Mouse (Mus musculus) small intestine, adult 2 months (tissue): ENCODE measurements around the gene Ehd2. TPM values are rescaled to one million over a fixed set of nuclear protein-coding genes. Genes with fewer than 3 reads are reported as not detected.
"Not testable (repeated sequence)": the region's sequence is repeated elsewhere in the genome, so short reads cannot be mapped to it uniquely, and the experiment has no call there.

Experiments used
- H3K27ac ChIP-seq: fragments of 200-500 bp; 2 replicates; pipeline ENCODE4 v1.5.1; 2012; ENCODE audit warnings: low read depth, low read length, control low read depth, inconsistent platforms; ENCODE audit not compliant: insufficient read depth
- H3K27me3 ChIP-seq: fragments of 200-500 bp; 2 replicates; pipeline ENCODE4 v1.6.1; 2012; ENCODE audit warnings: mild to moderate bottlenecking, moderate library complexity, low read length, inconsistent platforms; ENCODE audit not compliant: control insufficient read depth, insufficient read depth
- H3K36me3 ChIP-seq: fragments of 200-500 bp; 2 replicates; pipeline ENCODE4 v1.6.1; 2012; ENCODE audit warnings: mild to moderate bottlenecking, low read length, control low read depth, inconsistent platforms; ENCODE audit not compliant: control insufficient read depth, insufficient read depth
- H3K4me1 ChIP-seq: fragments of 200-500 bp; 2 replicates; pipeline ENCODE4 v1.6.1; 2012; ENCODE audit warnings: low read length, inconsistent platforms, mixed read lengths; ENCODE audit not compliant: control insufficient read depth, insufficient read depth, insufficient read length
- H3K4me3 ChIP-seq: fragments of 200-500 bp; 2 replicates; pipeline ENCODE4 v1.5.1; 2012; ENCODE audit warnings: low read depth, mild to moderate bottlenecking, control low read depth, inconsistent platforms, low read length, moderate library complexity
- CTCF ChIP-seq: fragments of 200-500 bp; IDR thresholded peaks from 2 replicates; pipeline ENCODE4 v1.5.1; 2012; ENCODE audit warnings: low read depth, mild to moderate bottlenecking, control low read depth, inconsistent platforms, low read length, moderate library complexity, mixed read lengths; ENCODE audit not compliant: insufficient replicate concordance, insufficient read length; ENCODE audit errors: extremely low read depth
- POLR2A ChIP-seq: fragments of 200-500 bp; IDR thresholded peaks from 2 replicates; pipeline ENCODE4 v1.6.1; 2012; ENCODE audit warnings: low read depth, mild to moderate bottlenecking, control low read depth, inconsistent platforms, low read length, moderate library complexity
- WGBS: fragments of 180-500 bp; shearing (Covaris S2); methylation state at CpG from one replicate; pipeline ENCODE4 v1.1.7; 2018; 5-methylcytosine and 5-hydroxymethylcytosine counted together
- polyA plus RNA-seq: library from polyadenylated mRNA; depleted of rRNA; stranded (reverse); fragments of >200 nt; gene quantifications from 2 replicates; pipeline ENCODE4 v1.2.3, GENCODE M21; 2012

Gene Ehd2
- polyA plus RNA-seq, 1 experiment: 14.5 TPM

GRCm38 (mm10) chr7:15920645-15921190 lies 46.6 kb downstream of the Ehd2 start:
- peaks cover 14% of the 10 kb centered on the region; the same call in 1 of the 2 replicates for H3K4me1 ChIP-seq
- 84% methylated on average over 6 of the region's 6 CpGs for WGBS
- H3K36me3 ChIP-seq: peaks cover 13% of the 10 kb centered on the region
- H3K4me3 ChIP-seq: peak overlapping the region; percentile 5; the same call in 1 of the 2 replicates
- H3K27me3 ChIP-seq: no peaks in the 10 kb centered on the region
- TF ChIP-seq POLR2A: no peak
- TF ChIP-seq CTCF: no peak
- no peak overlapping the region for H3K27ac ChIP-seq

- Histone ChIP-seq H3K27ac (no peak overlapping the region), H3K36me3 (peaks cover 13% of the 10 kb centered on the region), H3K27me3 (no peaks in the 10 kb centered on the region), H3K4me1 (peaks cover 14% of the 10 kb centered on the region; the same call in 1 of the 2 replicates), H3K4me3 (no peak overlapping the region)
- no peak for TF ChIP-seq POLR2A
- no peak for TF ChIP-seq CTCF
- WGBS: 89% methylated on average over 9 of the region's 9 CpGs
Measured at GRCm38 (mm10) chr7:15919947-15920346, 47.4 kb downstream of the Ehd2 start.

DNA sequence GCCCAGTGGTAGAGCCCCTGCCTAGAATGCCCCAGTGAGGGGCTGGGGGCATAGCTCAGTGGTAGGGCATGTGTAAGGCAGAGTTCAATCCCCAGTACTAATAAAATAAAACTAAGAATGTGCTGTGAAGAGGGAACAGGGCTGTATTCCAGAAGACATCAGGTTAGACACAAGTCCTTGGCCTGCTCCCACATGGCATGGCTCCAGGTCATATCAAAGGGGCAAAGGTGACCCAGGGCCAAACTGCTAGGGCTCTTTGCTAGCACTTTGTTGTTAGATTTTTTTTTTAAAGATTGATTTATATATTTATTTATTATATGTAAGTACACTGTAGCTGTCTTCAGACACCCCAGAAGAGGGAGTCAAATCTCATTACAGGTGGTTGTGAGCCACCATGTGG lies 49.0 kb downstream of the Ehd2 start:
- peaks cover 14% of the 10 kb centered on the region; the same call in 1 of the 2 replicates for H3K4me1 ChIP-seq
- no peaks in the 10 kb centered on the region for H3K27me3 ChIP-seq
- peaks cover 13% of the 10 kb centered on the region for H3K36me3 ChIP-seq
- H3K27ac ChIP-seq: no peak overlapping the region
- H3K4me3 ChIP-seq: no peak overlapping the region
- TF ChIP-seq POLR2A (no peak), CTCF (no peak)

DNA sequence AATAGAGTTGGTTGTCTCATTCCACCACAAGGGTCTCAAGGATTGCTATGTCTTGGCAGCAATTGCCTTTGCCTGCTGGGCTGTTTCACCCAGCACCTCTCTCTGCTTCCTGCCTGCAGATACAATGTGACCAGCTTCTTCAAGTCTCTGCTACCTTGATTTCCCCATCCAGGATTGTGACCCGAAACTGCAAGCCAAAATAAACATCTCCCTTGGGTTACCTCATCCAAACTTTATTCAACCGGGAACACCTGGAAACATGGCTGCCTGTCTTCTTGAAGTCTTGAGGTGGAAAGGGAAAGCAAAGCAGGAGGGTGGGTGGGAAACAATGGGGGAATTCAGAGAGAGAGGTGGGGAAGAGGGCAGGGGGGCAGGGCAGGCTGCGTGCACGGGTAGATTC lies 50.4 kb downstream of the Ehd2 start:
- Histone ChIP-seq H3K36me3 (peaks cover 13% of the 10 kb centered on the region), H3K27me3 (no peaks in the 10 kb centered on the region), H3K27ac (no peak overlapping the region), H3K4me3 (no peak overlapping the region), H3K4me1 (peaks cover 9% of the 10 kb centered on the region; the same call in 1 of the 2 replicates)
- WGBS: 82% methylated on average over 4 of the region's 4 CpGs
- TF ChIP-seq POLR2A (no peak), CTCF (no peak)

- no peak for TF ChIP-seq POLR2A
- Histone ChIP-seq H3K36me3 (peaks cover 13% of the 10 kb centered on the region), H3K4me1 (peaks cover 9% of the 10 kb centered on the region; the same call in 1 of the 2 replicates), H3K27me3 (no peaks in the 10 kb centered on the region), H3K4me3 (no peak overlapping the region), H3K27ac (no peak overlapping the region)
- 77% methylated on average over 3 of the region's 3 CpGs for WGBS
Measured at GRCm38 (mm10) chr7:15916134-15916723, 51.1 kb downstream of the Ehd2 start.

DNA sequence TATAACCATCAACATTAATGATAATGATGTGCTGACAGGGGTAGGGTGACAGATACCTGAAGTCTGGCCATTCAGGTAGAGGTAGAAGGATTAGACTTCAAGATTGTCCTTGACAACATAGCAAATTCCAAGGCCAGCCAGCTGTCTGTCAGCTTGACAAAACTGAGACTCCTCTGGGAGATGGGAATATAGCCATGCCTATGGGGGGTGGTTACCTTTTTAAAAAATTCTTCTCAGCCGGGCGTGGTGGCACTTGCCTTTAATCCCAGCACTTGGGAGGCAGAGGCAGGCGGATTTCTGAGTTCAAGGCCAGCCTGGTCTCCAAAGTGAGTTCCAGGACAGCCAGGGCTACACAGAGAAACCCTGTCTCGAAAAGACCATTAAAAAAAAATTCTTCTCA lies 51.7 kb downstream of the Ehd2 start:
- not testable (repeated sequence) for H3K4me3 ChIP-seq, H3K27ac ChIP-seq, H3K27me3 ChIP-seq, H3K4me1 ChIP-seq
- WGBS: 85% methylated on average over 4 of the region's 4 CpGs
- H3K36me3 ChIP-seq: peaks cover 13% of the 10 kb centered on the region

DNA sequence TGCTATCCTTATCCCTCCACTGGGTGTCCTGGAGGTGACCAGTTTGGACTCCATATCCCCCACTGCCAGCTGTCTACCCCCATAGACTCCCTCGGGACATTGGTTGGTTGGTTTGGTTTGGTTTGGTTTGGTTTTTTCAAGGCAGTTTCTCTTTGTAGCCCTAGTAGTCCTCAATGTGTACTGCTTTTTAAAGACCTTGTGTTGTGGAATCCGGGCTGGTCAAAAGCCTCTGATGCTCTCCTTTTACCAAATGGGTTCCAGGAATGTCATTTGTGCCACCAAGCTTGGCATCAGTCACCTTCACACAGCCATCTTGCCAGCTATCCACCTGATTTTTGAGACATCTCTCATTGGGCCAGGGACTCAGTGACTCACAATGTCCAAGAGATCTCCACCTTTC lies 52.6 kb downstream of the Ehd2 start:
- no peaks in the 10 kb centered on the region for H3K27me3 ChIP-seq
- H3K4me3 ChIP-seq: no peak overlapping the region
- H3K27ac ChIP-seq: no peak overlapping the region
- 86% methylated on average over 2 of the region's 2 CpGs for WGBS
- TF ChIP-seq POLR2A: no peak
- no peak for TF ChIP-seq CTCF
- peaks cover 10% of the 10 kb centered on the region for H3K36me3 ChIP-seq
- no peaks in the 10 kb centered on the region for H3K4me1 ChIP-seq
